Mouse (Mus musculus) midbrain, embryonic 15.5 days (tissue): ENCODE measurements around the gene Myo10. TPM values are rescaled to one million over a fixed set of nuclear protein-coding genes. Genes with fewer than 3 reads are reported as not detected.
A peak's percentile ranks its signal among the peaks of the same experiment; 100 is the strongest.

Experiments
- ATAC-seq: fragments of 200-750 bp; cut with Nextera tagmentation; replicated peaks from 2 replicates; pipeline ENCODE4 v1.8.0; 2017; ENCODE audit warnings: moderate TSS enrichment
- H3K27ac ChIP-seq: fragments of 300-500 bp; sonication (generic); 2 replicates; pipeline ENCODE4 v1.5.1; 2015; ENCODE audit warnings: mild to moderate bottlenecking, inconsistent platforms
- H3K27me3 ChIP-seq: fragments of 300-500 bp; sonication (generic); replicated peaks from 2 replicates; pipeline ENCODE4 v1.6.1; 2015; ENCODE audit warnings: inconsistent platforms
- H3K36me3 ChIP-seq: fragments of 300-500 bp; sonication (generic); replicated peaks from 2 replicates; pipeline ENCODE4 v1.6.1; 2015; ENCODE audit warnings: inconsistent platforms
- H3K4me1 ChIP-seq: fragments of 300-500 bp; sonication (generic); 2 replicates; pipeline ENCODE4 v1.6.1; 2015; ENCODE audit warnings: inconsistent platforms
- H3K4me2 ChIP-seq: fragments of 300-500 bp; sonication (generic); 2 replicates; pipeline ENCODE4 v1.6.1; 2015; ENCODE audit warnings: inconsistent platforms, mild to moderate bottlenecking, moderate library complexity
- H3K4me3 ChIP-seq: fragments of 300-500 bp; sonication (generic); 2 replicates; pipeline ENCODE4 v1.5.1; 2015; ENCODE audit warnings: mild to moderate bottlenecking, inconsistent platforms
- H3K9ac ChIP-seq: fragments of 300-500 bp; sonication (generic); 2 replicates; pipeline ENCODE4 v1.6.1; 2015; ENCODE audit warnings: mild to moderate bottlenecking, inconsistent platforms
- H3K9me3 ChIP-seq: fragments of 300-500 bp; sonication (generic); 2 replicates; pipeline ENCODE4 v1.6.1; 2016; ENCODE audit warnings: inconsistent platforms
- WGBS: fragments of 180-500 bp; shearing (Covaris S2); methylation state at CpG from one replicate; pipeline ENCODE4 v1.1.7; 2015; ENCODE audit warnings: mixed read lengths; 5-methylcytosine and 5-hydroxymethylcytosine counted together
- polyA plus RNA-seq: library from polyadenylated mRNA; unstranded; fragments of >200 nt; fragmentation: Nextera tagmentation; extraction: Ambion mirVana; gene quantifications from 2 replicates; pipeline ENCODE4 v1.2.1, GENCODE M21; 2015

Gene Myo10
- polyA plus RNA-seq, 1 experiment from 2014 or later, result 28.1 TPM

- Histone ChIP-seq H3K4me2 (peak overlapping the region; percentile 40), H3K27me3 (no peaks in the 10 kb centered on the region), H3K4me1 (peaks cover 28% of the 10 kb centered on the region), H3K4me3 (peak overlapping the region; percentile 24), H3K36me3 (no peaks in the 10 kb centered on the region), H3K9ac (peak overlapping the region; percentile 33), H3K27ac (peak overlapping the region; percentile 75), H3K9me3 (no peaks in the 10 kb centered on the region)
- 10% methylated on average over 9 of the region's 9 CpGs for WGBS
- ATAC-seq, result peak; percentile 12; the same call in 1 of the 2 replicates
Measured at GRCm38 (mm10) chr15:25753003-25753402, 130.7 kb downstream of the Myo10 start.

- no peaks in the 10 kb centered on the region for H3K27me3 ChIP-seq
- H3K36me3 ChIP-seq, result no peaks in the 10 kb centered on the region
- H3K9ac ChIP-seq, result no peak overlapping the region
- H3K4me1 ChIP-seq, result peaks cover 37% of the 10 kb centered on the region
- peak overlapping the region; percentile 75 for H3K27ac ChIP-seq
- H3K9me3 ChIP-seq, result no peaks in the 10 kb centered on the region
- peak overlapping the region; percentile 40; the same call in 1 of the 2 replicates for H3K4me2 ChIP-seq
- ATAC-seq, result peak; percentile 43; the same call in 1 of the 2 replicates
- peak overlapping the region; percentile 24 for H3K4me3 ChIP-seq
Measured at GRCm38 (mm10) chr15:25753878-25754277, 131.6 kb downstream of the Myo10 start.

- H3K36me3 ChIP-seq, result no peaks in the 10 kb centered on the region
- peak overlapping the region; percentile 75 for H3K27ac ChIP-seq
- peaks cover 42% of the 10 kb centered on the region for H3K4me1 ChIP-seq
- H3K9ac ChIP-seq, result peak overlapping the region; percentile 27
- peak overlapping the region; percentile 24 for H3K4me3 ChIP-seq
- no peaks in the 10 kb centered on the region for H3K27me3 ChIP-seq
- WGBS, result 7% methylated on average over 13 of the region's 13 CpGs
- peak overlapping the region; percentile 40 for H3K4me2 ChIP-seq
- peak; percentile 81 for ATAC-seq
- H3K9me3 ChIP-seq, result no peaks in the 10 kb centered on the region
Measured at GRCm38 (mm10) chr15:25754342-25754951, 132.1 kb downstream of the Myo10 start.

- WGBS, result 34% methylated on average over 6 of the region's 6 CpGs
- H3K27me3 ChIP-seq, result no peaks in the 10 kb centered on the region
- peak overlapping the region; percentile 27; the same call in 1 of the 2 replicates for H3K9ac ChIP-seq
Measured at GRCm38 (mm10) chr15:25755536-25755935, 133.2 kb downstream of the Myo10 start.

GRCm38 (mm10) chr15:25756072-25756471 lies 133.7 kb downstream of the Myo10 start:
- Histone ChIP-seq H3K36me3 (no peaks in the 10 kb centered on the region), H3K4me1 (peaks cover 47% of the 10 kb centered on the region), H3K27ac (no peak overlapping the region), H3K4me2 (peak overlapping the region; percentile 40), H3K9me3 (no peaks in the 10 kb centered on the region), H3K27me3 (no peaks in the 10 kb centered on the region), H3K4me3 (peak overlapping the region; percentile 24; the same call in 1 of the 2 replicates), H3K9ac (no peak overlapping the region)
- ATAC-seq, result no peak
- 49% methylated on average over 3 of the region's 3 CpGs for WGBS

More at GRCm38 (mm10) chr15:25755536-25755935, 133.2 kb downstream of the Myo10 start:
- Histone ChIP-seq H3K4me1 (peaks cover 46% of the 10 kb centered on the region), H3K4me3 (peak overlapping the region; percentile 24), H3K36me3 (no peaks in the 10 kb centered on the region), H3K27ac (no peak overlapping the region), H3K9me3 (no peaks in the 10 kb centered on the region), H3K4me2 (peak overlapping the region; percentile 40)
- ATAC-seq, result no peak

GRCm38 (mm10) chr15:25758037-25758436 lies 135.7 kb downstream of the Myo10 start:
- Histone ChIP-seq H3K4me3 (0 out of 2 replicates have a peak overlapping the region, but pooled peaks have one; percentile 8), H3K27ac (peak overlapping the region; percentile 61), H3K4me1 (peaks cover 59% of the 10 kb centered on the region), H3K9me3 (no peaks in the 10 kb centered on the region), H3K27me3 (no peaks in the 10 kb centered on the region), H3K9ac (no peak overlapping the region; the same call in 1 of the 2 replicates), H3K36me3 (no peaks in the 10 kb centered on the region), H3K4me2 (peak overlapping the region; percentile 40)
- no peak for ATAC-seq
- WGBS, result 21% methylated on average over 10 of the region's 10 CpGs

GRCm38 (mm10) chr15:25758500-25759086 lies 136.3 kb downstream of the Myo10 start:
- Histone ChIP-seq H3K27me3 (no peaks in the 10 kb centered on the region), H3K36me3 (no peaks in the 10 kb centered on the region), H3K9ac (peak overlapping the region; percentile 18; the same call in 1 of the 2 replicates), H3K27ac (peak overlapping the region; percentile 61), H3K9me3 (no peaks in the 10 kb centered on the region), H3K4me3 (peak overlapping the region; percentile 20), H3K4me2 (peak overlapping the region; percentile 40), H3K4me1 (peaks cover 61% of the 10 kb centered on the region)
- ATAC-seq, result no peak
- 22% methylated on average over 15 of the region's 15 CpGs for WGBS

GRCm38 (mm10) chr15:25760304-25760703 lies 138.0 kb downstream of the Myo10 start:
- Histone ChIP-seq H3K9ac (no peak overlapping the region; the same call in 1 of the 2 replicates), H3K27ac (peak overlapping the region; percentile 80), H3K36me3 (no peaks in the 10 kb centered on the region), H3K9me3 (no peaks in the 10 kb centered on the region), H3K4me3 (no peak overlapping the region), H3K4me2 (peak overlapping the region; percentile 40; the same call in 1 of the 2 replicates), H3K4me1 (peaks cover 59% of the 10 kb centered on the region), H3K27me3 (no peaks in the 10 kb centered on the region)
- ATAC-seq, result no peak
- 23% methylated on average over 5 of the region's 5 CpGs for WGBS

GRCm38 (mm10) chr15:25761049-25761448 lies 138.7 kb downstream of the Myo10 start:
- WGBS, result 25% methylated on average over 2 of the region's 2 CpGs
- H3K4me3 ChIP-seq, result no peak overlapping the region
- H3K4me1 ChIP-seq, result peaks cover 66% of the 10 kb centered on the region
- no peak for ATAC-seq
- no peak overlapping the region for H3K9ac ChIP-seq
- no peaks in the 10 kb centered on the region for H3K36me3 ChIP-seq
- peak overlapping the region; percentile 37 for H3K4me2 ChIP-seq
- no peaks in the 10 kb centered on the region for H3K27me3 ChIP-seq
- H3K9me3 ChIP-seq, result no peaks in the 10 kb centered on the region
- peak overlapping the region; percentile 80 for H3K27ac ChIP-seq

- H3K4me1 ChIP-seq, result peaks cover 66% of the 10 kb centered on the region
- peak overlapping the region; percentile 37 for H3K4me2 ChIP-seq
- 8% methylated on average over 8 of the region's 8 CpGs for WGBS
- ATAC-seq, result peak; percentile 77
- 0 out of 2 replicates have a peak overlapping the region, but pooled peaks have one; percentile 22 for H3K9ac ChIP-seq
- H3K4me3 ChIP-seq, result peak overlapping the region; percentile 15
- peak overlapping the region; percentile 80 for H3K27ac ChIP-seq
- no peaks in the 10 kb centered on the region for H3K36me3 ChIP-seq
- no peaks in the 10 kb centered on the region for H3K27me3 ChIP-seq
- H3K9me3 ChIP-seq, result no peaks in the 10 kb centered on the region
Measured at GRCm38 (mm10) chr15:25761800-25762211, 139.5 kb downstream of the Myo10 start.

GRCm38 (mm10) chr15:25762306-25762705 lies 140.0 kb downstream of the Myo10 start:
- no peaks in the 10 kb centered on the region for H3K27me3 ChIP-seq
- no peaks in the 10 kb centered on the region for H3K36me3 ChIP-seq
- no peak overlapping the region for H3K4me3 ChIP-seq
- peak; percentile 58 for ATAC-seq
- H3K4me2 ChIP-seq, result peak overlapping the region; percentile 37
- H3K27ac ChIP-seq, result peak overlapping the region; percentile 80
- WGBS, result 11% methylated on average over 8 of the region's 8 CpGs
- no peaks in the 10 kb centered on the region for H3K9me3 ChIP-seq
- 0 out of 2 replicates have a peak overlapping the region, but pooled peaks have one; percentile 22 for H3K9ac ChIP-seq
- H3K4me1 ChIP-seq, result peaks cover 66% of the 10 kb centered on the region

GRCm38 (mm10) chr15:25763106-25763505 lies 140.8 kb downstream of the Myo10 start:
- Histone ChIP-seq H3K27ac (peak overlapping the region; percentile 80), H3K9me3 (no peaks in the 10 kb centered on the region), H3K9ac (no peak overlapping the region), H3K4me2 (peak overlapping the region; percentile 37), H3K27me3 (no peaks in the 10 kb centered on the region), H3K4me3 (no peak overlapping the region), H3K36me3 (no peaks in the 10 kb centered on the region), H3K4me1 (peaks cover 62% of the 10 kb centered on the region)
- WGBS, result 17% methylated on average over 7 of the region's 7 CpGs
- 0 out of 2 replicates have a peak, but pooled peaks have one; percentile 8 for ATAC-seq
